Mouse (Mus musculus) kidney, embryonic 16.5 days (tissue): ENCODE measurements at regions not wholly inside any gene's neighbourhood (a gene's known extent, or its start where the extent isn't known, plus 50 kb on each side); places are given as distances from the start of the nearest gene placed in this dataset.

Experiments used
- ATAC-seq: fragments of 200-750 bp; cut with Nextera tagmentation; 2 replicates; pipeline ENCODE4 v1.8.0; 2017; ENCODE audit warnings: moderate TSS enrichment; ENCODE audit not compliant: low FRiP score, low TSS enrichment
- H3K27ac ChIP-seq: fragments of 300-500 bp; sonication (generic); 2 replicates; pipeline ENCODE4 v1.5.1; 2014; ENCODE audit warnings: low read length
- H3K27me3 ChIP-seq: fragments of 300-500 bp; sonication (generic); 2 replicates; pipeline ENCODE4 v1.6.1; 2014; ENCODE audit warnings: low read length, control low read depth, mixed read lengths; ENCODE audit not compliant: insufficient read depth
- H3K36me3 ChIP-seq: fragments of 300-500 bp; sonication (generic); 2 replicates; pipeline ENCODE4 v1.6.1; 2014; ENCODE audit warnings: low read length, control low read depth, mixed read lengths; ENCODE audit not compliant: insufficient read depth
- H3K4me1 ChIP-seq: fragments of 300-500 bp; sonication (generic); 2 replicates; pipeline ENCODE4 v1.6.1; 2014; ENCODE audit warnings: low read length, control low read depth, mixed read lengths; ENCODE audit not compliant: insufficient read depth
- H3K4me2 ChIP-seq: fragments of 300-500 bp; sonication (generic); replicated peaks from 2 replicates; pipeline ENCODE4 v1.6.1; 2014; ENCODE audit warnings: low read depth, low read length
- H3K4me3 ChIP-seq: fragments of 300-500 bp; sonication (generic); 2 replicates; pipeline ENCODE4 v1.5.1; 2014; ENCODE audit warnings: mild to moderate bottlenecking, low read length
- H3K9ac ChIP-seq: fragments of 300-500 bp; sonication (generic); replicated peaks from 2 replicates; pipeline ENCODE4 v1.6.1; 2014; ENCODE audit warnings: low read length
- H3K9me3 ChIP-seq: fragments of 300-500 bp; sonication (generic); 2 replicates; pipeline ENCODE4 v1.6.1; 2016; ENCODE audit warnings: low read length, control low read depth
- WGBS: fragments of 180-500 bp; shearing (Covaris S2); extraction: QIAGEN DNeasy Blood & Tissue Kit; methylation state at CpG from one replicate; pipeline ENCODE4 v1.1.7; 2014; 5-methylcytosine and 5-hydroxymethylcytosine counted together

DNA sequence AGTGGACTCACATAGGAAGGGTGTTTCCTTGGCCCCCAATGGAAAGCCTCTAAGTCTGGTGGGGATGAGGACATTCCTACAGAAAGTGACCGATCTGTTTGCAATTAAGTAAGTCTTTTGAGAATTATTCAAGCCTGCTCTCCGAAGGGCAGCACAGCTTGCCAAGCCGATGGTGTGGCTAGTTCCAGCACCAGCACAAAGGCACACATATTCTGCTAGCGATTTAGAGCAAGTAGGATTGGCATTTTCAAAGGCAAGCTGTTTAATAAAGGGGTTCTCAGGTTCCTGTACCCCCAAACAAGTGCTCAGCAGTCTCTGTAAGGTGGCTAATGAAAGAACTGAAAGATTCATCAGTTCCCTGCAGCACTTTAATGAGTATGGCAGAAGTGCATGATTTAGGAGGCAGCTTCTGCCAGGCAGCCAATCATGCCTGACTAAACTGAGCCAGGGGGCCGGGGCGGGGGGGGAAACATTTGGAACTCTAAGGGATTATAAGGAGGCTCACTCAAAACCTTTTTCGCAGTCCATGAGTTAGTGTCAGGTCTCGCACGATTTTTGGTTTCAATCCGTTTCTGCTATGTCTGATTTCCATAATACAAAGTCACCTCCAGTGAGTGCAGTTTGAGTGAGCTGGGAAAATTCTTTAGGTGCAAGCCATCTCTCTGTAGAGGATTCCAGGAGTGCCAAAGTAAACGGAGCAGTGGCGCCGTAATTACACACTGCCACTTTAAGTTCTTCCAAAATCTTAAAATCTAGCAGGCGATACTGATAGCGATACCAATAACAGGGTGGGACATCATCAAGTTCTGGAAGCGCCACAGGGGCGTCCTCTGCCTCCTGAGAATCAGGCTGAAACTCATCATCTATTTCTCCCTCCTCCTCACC is 609.8 kb upstream of the Vrk2 start:
- Histone ChIP-seq H3K36me3 (no peaks in the 10 kb centered on the region), H3K27ac (no peak overlapping the region), H3K4me1 (0 out of 2 replicates have a peak, but pooled peaks cover 7% of the 10 kb centered on the region), H3K4me3 (peak overlapping the region; percentile 13; the same call in 1 of the 2 replicates), H3K9me3 (no peaks in the 10 kb centered on the region), H3K4me2 (0 out of 2 replicates have a peak overlapping the region, but pooled peaks have one; percentile 26), H3K27me3 (no peaks in the 10 kb centered on the region), H3K9ac (no peak overlapping the region)
- ATAC-seq, result 0 out of 2 replicates have a peak, but pooled peaks have one; percentile 69
- 61% methylated on average over 17 of the region's 17 CpGs for WGBS

DNA sequence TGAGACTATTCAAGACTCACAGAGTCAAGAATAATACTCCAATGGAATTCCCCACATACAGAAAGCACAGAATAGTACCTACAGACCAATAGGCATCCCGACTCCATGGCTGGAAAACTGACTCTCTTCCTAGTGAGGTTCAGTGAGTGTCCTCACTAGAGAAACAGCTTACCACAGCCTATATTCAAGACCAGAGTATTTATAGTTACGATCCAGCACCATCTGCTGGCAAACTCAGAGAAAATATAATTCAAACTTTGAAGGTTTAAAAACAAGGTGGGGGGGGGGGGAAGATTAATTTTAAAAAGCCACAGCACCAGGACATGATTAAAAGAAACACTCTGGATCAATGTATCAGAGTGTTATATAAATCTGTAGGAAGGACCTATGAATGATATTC is 590.2 kb upstream of the Vrk2 start:
- Histone ChIP-seq H3K9me3 (no peaks in the 10 kb centered on the region), H3K36me3 (no peaks in the 10 kb centered on the region), H3K4me1 (no peaks in the 10 kb centered on the region), H3K27me3 (no peaks in the 10 kb centered on the region), H3K4me2 (no peak overlapping the region), H3K4me3 (no peak overlapping the region), H3K9ac (no peak overlapping the region), H3K27ac (no peak overlapping the region)
- ATAC-seq, result no peak
- WGBS, result 65% methylated on average over 2 of the region's 2 CpGs

DNA sequence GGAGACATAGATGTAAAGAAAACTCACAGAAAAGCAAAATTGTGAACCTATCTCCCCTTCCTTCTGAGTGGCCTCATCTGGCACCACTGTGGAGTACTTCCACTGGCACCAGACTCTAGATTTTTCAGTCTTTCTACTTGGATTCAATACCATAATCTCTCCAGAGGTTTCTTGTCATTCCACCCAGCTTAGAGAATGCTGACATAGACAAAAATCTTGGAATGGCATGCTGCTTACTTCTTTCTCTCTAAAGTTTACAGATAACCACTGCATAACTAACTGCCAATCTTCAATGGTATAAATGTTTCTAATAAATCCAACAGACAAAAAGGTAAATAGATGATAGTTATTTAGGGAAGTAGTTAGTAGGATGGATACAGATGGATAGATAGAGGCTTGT is 589.6 kb upstream of the Vrk2 start:
- Histone ChIP-seq H3K4me3 (no peak overlapping the region), H3K9me3 (no peaks in the 10 kb centered on the region), H3K27ac (no peak overlapping the region), H3K36me3 (no peaks in the 10 kb centered on the region), H3K27me3 (no peaks in the 10 kb centered on the region), H3K4me2 (no peak overlapping the region), H3K9ac (no peak overlapping the region), H3K4me1 (no peaks in the 10 kb centered on the region)
- no peak for ATAC-seq

DNA sequence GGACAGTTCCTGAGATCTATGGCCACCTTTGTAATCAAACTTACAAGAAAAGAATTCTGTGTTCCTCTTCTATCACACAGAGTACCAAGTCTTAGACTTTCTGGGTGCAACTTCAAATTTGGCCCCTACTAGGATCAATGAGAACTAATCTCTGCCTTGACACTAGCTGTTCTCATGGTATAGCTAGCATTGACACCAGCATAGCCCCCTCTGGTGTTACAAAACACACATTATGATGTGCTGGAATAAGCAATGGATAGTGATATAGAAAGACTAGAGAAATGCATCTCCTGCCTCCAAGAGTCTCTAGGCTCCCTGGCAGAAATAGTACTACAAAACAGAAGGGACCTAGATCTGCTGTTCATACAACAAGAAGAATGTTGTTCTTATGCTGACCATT is 566.6 kb upstream of the Vrk2 start:
- no peaks in the 10 kb centered on the region for H3K4me1 ChIP-seq
- H3K27me3 ChIP-seq, result no peaks in the 10 kb centered on the region
- H3K4me3 ChIP-seq, result no peak overlapping the region
- no peak for ATAC-seq
- H3K9ac ChIP-seq, result no peak overlapping the region
- H3K4me2 ChIP-seq, result no peak overlapping the region
- no peaks in the 10 kb centered on the region for H3K36me3 ChIP-seq
- H3K9me3 ChIP-seq, result no peaks in the 10 kb centered on the region
- H3K27ac ChIP-seq, result no peak overlapping the region
